9 mouse cellular contexts compared by ENCODE assay signal in the genomic region with DNA sequence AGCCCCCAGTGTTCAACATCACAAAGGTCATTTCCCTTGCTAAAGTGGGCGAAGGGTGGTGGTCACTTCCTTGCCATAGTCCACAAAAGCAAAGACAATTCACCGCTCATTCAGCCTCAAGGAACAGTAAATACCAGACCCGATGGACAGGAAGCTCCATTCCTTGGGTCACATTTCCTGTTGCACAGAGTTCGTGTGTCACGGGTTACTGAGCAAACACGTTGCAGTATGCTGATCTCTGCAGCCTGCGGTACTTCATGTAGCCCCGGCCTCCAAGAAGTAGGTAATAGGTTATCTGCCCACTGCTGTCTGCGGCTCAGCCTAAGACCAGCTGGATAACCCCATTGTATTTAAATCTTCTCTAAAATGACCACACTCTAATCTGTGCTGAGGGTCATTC.
DNase-seq lines count a peak whose midpoint lies in the region; ATAC-seq lines count a peak whose summit lies in the region.
"Had no signal": no experiment of that assay in that cellular context is flagged by ENCODE, and none has a peak within 500 bp of the region (broad histone marks: within the 10 kb centered on the region; RNA-seq: fewer than 3 reads in every experiment).

No protein-coding gene starts in this region.

- WGBS in heart, embryonic 10.5 days: 45% methylated on average over 9 of the region's 9 CpGs
- WGBS in kidney, embryonic 15.5 days: 21% methylated on average over 9 of the region's 9 CpGs

- no peaks in the 10 kb centered on the region for H3K36me3 ChIP-seq in heart, embryonic 10.5 days
- H3K36me3 ChIP-seq in kidney, embryonic 15.5 days: no peaks in the 10 kb centered on the region

- H3K9ac ChIP-seq in kidney, embryonic 15.5 days: no peak overlapping the region

- peaks cover 21% of the 10 kb centered on the region for H3K4me1 ChIP-seq in heart, embryonic 10.5 days
- H3K4me1 ChIP-seq in kidney, embryonic 15.5 days: peaks cover 50% of the 10 kb centered on the region

- no peak overlapping the region for H3K4me2 ChIP-seq in kidney, embryonic 15.5 days

- ATAC-seq in kidney, embryonic 15.5 days (replicated peaks; ENCODE audit: low FRiP score): peak; percentile 52; the same call in 1 of the 2 replicates
- ATAC-seq in activated CD4-positive, CD25-positive, alpha-beta regulatory T cell, adult 4 months: no peak
- ATAC-seq in CD4-positive, CD25-positive, alpha-beta regulatory T cell, adult 4 months: no peak

- no peaks in the 10 kb centered on the region for H3K9me3 ChIP-seq in heart, embryonic 10.5 days
- H3K9me3 ChIP-seq in kidney, embryonic 15.5 days (replicated peaks): no peaks in the 10 kb centered on the region

- H3K27me3 ChIP-seq in heart, embryonic 10.5 days (ENCODE audit: insufficient read depth, poor library complexity, severe bottlenecking): no peaks in the 10 kb centered on the region
- H3K27me3 ChIP-seq in kidney, embryonic 15.5 days: no peaks in the 10 kb centered on the region

- DNase-seq in ES-CJ7 (ENCODE audit: low read depth, low spot score): peak; percentile 7
- peak; percentile 80 for DNase-seq in heart, embryonic 10.5 days (ENCODE audit: low spot score)
- peak; percentile 50 for DNase-seq in lung, postnatal 10 days
- no peak for DNase-seq in right cerebral cortex, postnatal 10 days (ENCODE audit: low spot score in 2 of 2)
- no peak for DNase-seq in cerebellum, postnatal 25 days
- DNase-seq: thymus, postnatal 14 days had no signal

- H3K4me3 ChIP-seq in heart, embryonic 10.5 days: no peak overlapping the region
- no peak overlapping the region for H3K4me3 ChIP-seq in kidney, embryonic 15.5 days (replicated peaks)

- 0 out of 2 replicates have a peak overlapping the region, but pooled peaks have one; percentile 4 for H3K27ac ChIP-seq in heart, embryonic 10.5 days
- H3K27ac ChIP-seq in kidney, embryonic 15.5 days: peak overlapping the region; percentile 77

Comparison
In these comparisons a context has a peak if more than half of its experiments do, and no peak if none do; other contexts are left out.
1. DNase-seq: peak in ES-CJ7 (single experiment), heart, embryonic 10.5 days (single experiment) and lung, postnatal 10 days (single experiment); none in right cerebral cortex, postnatal 10 days (0 of 2) and cerebellum, postnatal 25 days (0 of 2).